Mouse (Mus musculus): ENCODE data around the gene Gm20388.

- no peak for TF ChIP-seq CTCF (IDR thresholded peaks at IDR 0.05; ENCODE audit: low read depth, low read length)
- TF ChIP-seq GATA2 (IDR thresholded peaks at IDR 0.05; ENCODE audit: borderline replicate concordance, low read depth, low read length), result no peak
- TF ChIP-seq TAL1 (conservative IDR thresholded peaks at IDR 0.05; ENCODE audit: low read depth, low read length), result no peak
Measured at GRCm38 (mm10) chr8:123764671-123765070, 3854.0 kb downstream of the Gm20388 start.

Data from G1E (cell line).